Mouse (Mus musculus) stomach, embryonic 15.5 days (tissue): ENCODE results near the gene Arpp21. TPM values are rescaled to one million over a fixed set of nuclear protein-coding genes. Genes with fewer than 3 reads are reported as not detected.

Source experiments
- ATAC-seq: fragments of 200-750 bp; cut with Nextera tagmentation; 2 replicates; pipeline ENCODE4 v1.8.0; 2017; ENCODE audit warnings: low read depth, moderate number of reproducible peaks, moderate TSS enrichment; ENCODE audit not compliant: insufficient read depth, low FRiP score
- H3K27ac ChIP-seq: fragments of 300-500 bp; sonication (generic); 2 replicates; pipeline ENCODE4 v1.5.1; 2015; ENCODE audit warnings: mild to moderate bottlenecking, inconsistent platforms
- H3K27me3 ChIP-seq: fragments of 300-500 bp; sonication (generic); replicated peaks from 2 replicates; pipeline ENCODE4 v1.6.1; 2015; ENCODE audit warnings: inconsistent platforms
- H3K36me3 ChIP-seq: fragments of 300-500 bp; sonication (generic); 2 replicates; pipeline ENCODE4 v1.6.1; 2015; ENCODE audit warnings: inconsistent platforms
- H3K4me1 ChIP-seq: fragments of 300-500 bp; sonication (generic); 2 replicates; pipeline ENCODE4 v1.6.1; 2015; ENCODE audit warnings: inconsistent platforms
- H3K4me2 ChIP-seq: fragments of 300-500 bp; sonication (generic); 2 replicates; pipeline ENCODE4 v1.6.1; 2015; ENCODE audit warnings: mild to moderate bottlenecking, inconsistent platforms
- H3K4me3 ChIP-seq: fragments of 300-500 bp; sonication (generic); replicated peaks from 2 replicates; pipeline ENCODE4 v1.5.1; 2015; ENCODE audit warnings: inconsistent platforms
- H3K9ac ChIP-seq: fragments of 300-500 bp; sonication (generic); 2 replicates; pipeline ENCODE4 v1.6.1; 2015; ENCODE audit warnings: inconsistent platforms
- H3K9me3 ChIP-seq: fragments of 300-500 bp; sonication (generic); 2 replicates; pipeline ENCODE4 v1.6.1; 2016; ENCODE audit warnings: inconsistent platforms
- WGBS: fragments of 180-500 bp; shearing (Covaris S2); methylation state at CpG from one replicate; pipeline ENCODE4 v1.1.7; 2015; 5-methylcytosine and 5-hydroxymethylcytosine counted together
- polyA plus RNA-seq: library from polyadenylated mRNA; unstranded; fragments of >200 nt; fragmentation: Nextera tagmentation; extraction: Ambion mirVana; gene quantifications from 2 replicates; pipeline ENCODE4 v1.2.1, GENCODE M21; 2015

The Arpp21 gene
- polyA plus RNA-seq, 1 experiment from 2014 or later, result 1.2 TPM

DNA sequence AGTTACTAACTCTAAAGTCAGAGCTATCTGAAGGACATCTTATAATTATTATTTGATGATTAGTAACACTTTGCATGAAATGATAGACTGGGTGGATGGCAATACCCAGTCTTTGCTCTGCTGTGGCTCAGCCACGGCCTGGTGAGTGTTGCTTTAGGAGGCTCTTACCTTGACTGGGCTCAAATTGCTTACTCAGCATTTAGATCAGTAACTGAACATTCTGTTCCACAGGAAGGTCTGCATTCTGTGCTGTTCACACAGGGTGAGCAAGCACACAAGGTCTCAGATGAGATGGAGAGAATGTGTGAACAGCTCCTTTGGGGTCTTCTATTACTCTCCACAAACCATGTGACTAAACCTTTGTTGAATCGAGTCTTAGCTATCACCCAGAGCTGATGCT lies 11.4 kb upstream of the Arpp21 start:
- Histone ChIP-seq H3K36me3 (no peaks in the 10 kb centered on the region), H3K27me3 (no peaks in the 10 kb centered on the region), H3K9ac (no peak overlapping the region), H3K4me2 (no peak overlapping the region), H3K27ac (no peak overlapping the region), H3K9me3 (no peaks in the 10 kb centered on the region), H3K4me3 (no peak overlapping the region), H3K4me1 (no peaks in the 10 kb centered on the region)
- ATAC-seq, result no peak
- 77% methylated on average over 2 of the region's 2 CpGs for WGBS

DNA sequence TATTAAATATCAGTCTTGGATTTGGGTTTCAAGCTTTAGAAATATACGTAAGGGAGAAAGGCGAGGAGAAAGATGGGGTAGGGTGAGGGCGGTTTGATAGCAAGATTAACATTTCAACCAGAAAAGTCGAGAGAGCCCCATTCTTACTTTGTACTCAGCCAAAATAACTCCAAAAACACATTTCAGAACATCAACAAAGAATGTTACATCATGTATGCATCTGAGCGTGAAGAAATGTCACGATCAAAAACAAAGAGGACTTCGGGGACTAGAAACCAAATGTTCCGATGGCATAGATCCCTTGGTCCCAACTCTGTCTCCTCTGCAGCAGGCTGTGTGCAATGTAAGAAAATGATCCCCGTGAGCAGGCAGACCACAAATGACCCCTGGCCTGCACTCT lies 2.4 kb upstream of the Arpp21 start:
- Histone ChIP-seq H3K9me3 (no peaks in the 10 kb centered on the region), H3K4me3 (no peak overlapping the region), H3K4me2 (no peak overlapping the region), H3K9ac (no peak overlapping the region), H3K36me3 (no peaks in the 10 kb centered on the region), H3K4me1 (no peaks in the 10 kb centered on the region), H3K27ac (no peak overlapping the region), H3K27me3 (peaks cover 41% of the 10 kb centered on the region)
- 78% methylated on average over 9 of the region's 9 CpGs for WGBS
- ATAC-seq, result no peak

GRCm38 (mm10) chr9:112236551-112236950 lies 813 bp upstream of the Arpp21 start:
- Histone ChIP-seq H3K36me3 (no peaks in the 10 kb centered on the region), H3K4me3 (no peak overlapping the region), H3K27me3 (peaks cover 45% of the 10 kb centered on the region), H3K4me2 (no peak overlapping the region), H3K9me3 (no peaks in the 10 kb centered on the region), H3K9ac (no peak overlapping the region), H3K4me1 (no peaks in the 10 kb centered on the region), H3K27ac (no peak overlapping the region)
- ATAC-seq, result no peak
- 82% methylated on average over 8 of the region's 8 CpGs for WGBS

DNA sequence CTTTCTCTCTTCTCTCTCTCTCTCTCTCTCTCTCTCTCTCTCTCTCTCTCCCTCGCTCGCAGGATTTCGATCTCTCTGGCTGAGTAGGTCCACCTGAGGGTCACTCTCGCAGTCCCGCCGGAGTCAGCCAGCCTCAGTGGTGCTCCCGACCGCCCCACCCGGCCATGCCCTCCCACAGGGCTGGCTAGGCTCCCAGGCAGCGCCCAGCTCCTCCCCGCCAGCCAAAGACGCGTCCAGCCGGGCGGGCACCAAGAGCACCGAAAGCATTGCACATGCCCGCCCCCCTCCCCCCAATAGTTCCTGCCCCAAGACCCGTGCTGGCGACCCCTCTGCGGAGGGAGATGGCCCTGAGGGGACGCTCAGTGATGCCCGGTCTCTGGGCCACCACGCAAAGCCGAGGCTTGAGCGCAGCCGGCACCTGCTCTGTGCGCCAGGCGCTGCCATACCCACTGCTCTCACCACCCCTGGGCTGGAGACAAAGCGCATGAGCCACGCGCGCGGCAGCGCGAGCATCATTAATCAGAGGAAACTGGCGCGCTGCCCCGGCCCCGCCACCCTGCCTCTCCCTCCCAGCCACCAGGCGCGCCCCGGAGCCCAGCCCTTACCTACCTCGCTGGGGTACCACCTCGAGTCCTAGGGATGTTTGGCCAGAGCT lies 570 bp downstream of the Arpp21 start:
- WGBS, result under 1% methylated on average over 44 of the region's 44 CpGs
- peak; percentile 60; the same call in 1 of the 2 replicates for ATAC-seq
- H3K27me3 ChIP-seq, result peaks cover 45% of the 10 kb centered on the region
- peak overlapping the region; percentile 28 for H3K4me3 ChIP-seq
- peak overlapping the region; percentile 57 for H3K4me2 ChIP-seq
- no peaks in the 10 kb centered on the region for H3K4me1 ChIP-seq
- no peaks in the 10 kb centered on the region for H3K36me3 ChIP-seq
- H3K9me3 ChIP-seq, result no peaks in the 10 kb centered on the region
- H3K9ac ChIP-seq, result no peak overlapping the region
- no peak overlapping the region for H3K27ac ChIP-seq

DNA sequence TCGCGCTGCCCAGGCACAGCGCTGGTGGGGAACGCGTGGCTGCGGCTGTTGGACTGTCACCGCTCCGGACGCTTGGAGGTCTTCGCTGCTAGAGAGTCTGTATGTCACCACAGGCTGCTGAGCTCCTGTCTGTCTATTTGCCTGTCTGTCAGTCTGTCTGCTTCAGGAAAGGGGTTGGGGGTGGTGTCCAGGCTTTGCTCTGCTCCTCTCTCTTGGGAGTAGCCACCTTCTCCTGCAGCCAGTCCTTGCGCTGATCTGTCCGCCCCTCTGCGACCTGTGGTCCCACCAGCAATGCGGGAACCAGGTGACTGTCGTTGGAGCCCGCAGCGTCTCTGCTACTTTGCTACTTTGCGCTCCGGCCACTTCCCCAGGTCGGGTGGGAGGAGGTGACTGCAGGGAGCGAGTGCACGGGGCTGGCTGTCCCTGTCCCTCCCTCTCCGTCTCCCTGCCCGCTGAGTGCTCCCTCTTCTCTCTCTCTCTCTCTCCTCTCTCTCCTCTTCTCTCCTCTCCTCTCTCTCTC lies 1.2 kb downstream of the Arpp21 start:
- Histone ChIP-seq H3K4me3 (peak overlapping the region; percentile 28), H3K4me2 (peak overlapping the region; percentile 57), H3K27me3 (peaks cover 45% of the 10 kb centered on the region), H3K4me1 (no peaks in the 10 kb centered on the region), H3K27ac (no peak overlapping the region), H3K36me3 (no peaks in the 10 kb centered on the region), H3K9ac (no peak overlapping the region), H3K9me3 (no peaks in the 10 kb centered on the region)
- no peak for ATAC-seq
- WGBS, result under 1% methylated on average over 24 of the region's 24 CpGs

- H3K4me3 ChIP-seq, result peak overlapping the region; percentile 28; the same call in 1 of the 2 replicates
- no peaks in the 10 kb centered on the region for H3K9me3 ChIP-seq
- H3K27me3 ChIP-seq, result peaks cover 45% of the 10 kb centered on the region
- H3K4me1 ChIP-seq, result no peaks in the 10 kb centered on the region
- H3K4me2 ChIP-seq, result peak overlapping the region; percentile 57; the same call in 1 of the 2 replicates
- no peaks in the 10 kb centered on the region for H3K36me3 ChIP-seq
- WGBS, result 16% methylated on average over 12 of the region's 12 CpGs
- H3K9ac ChIP-seq, result no peak overlapping the region
- ATAC-seq, result no peak
- no peak overlapping the region for H3K27ac ChIP-seq
These were observed 1.8 kb downstream of the Arpp21 start for GRCm38 (mm10) chr9:112233822-112234504.

- no peak overlapping the region for H3K4me2 ChIP-seq
- no peak overlapping the region for H3K9ac ChIP-seq
- H3K4me1 ChIP-seq, result no peaks in the 10 kb centered on the region
- WGBS, result 66% methylated on average over 6 of the region's 6 CpGs
- H3K36me3 ChIP-seq, result no peaks in the 10 kb centered on the region
- ATAC-seq, result no peak
- H3K27ac ChIP-seq, result no peak overlapping the region
- H3K9me3 ChIP-seq, result no peaks in the 10 kb centered on the region
- peaks cover 45% of the 10 kb centered on the region for H3K27me3 ChIP-seq
- no peak overlapping the region for H3K4me3 ChIP-seq
These were observed 2.4 kb downstream of the Arpp21 start for GRCm38 (mm10) chr9:112233378-112233777.

- Histone ChIP-seq H3K4me1 (no peaks in the 10 kb centered on the region), H3K9me3 (no peaks in the 10 kb centered on the region), H3K4me2 (no peak overlapping the region), H3K27me3 (peaks cover 40% of the 10 kb centered on the region), H3K9ac (no peak overlapping the region), H3K4me3 (no peak overlapping the region), H3K27ac (no peak overlapping the region), H3K36me3 (no peaks in the 10 kb centered on the region)
- 64% methylated on average over 8 of the region's 8 CpGs for WGBS
- no peak for ATAC-seq
These were observed 3.7 kb downstream of the Arpp21 start for GRCm38 (mm10) chr9:112231935-112232575.

GRCm38 (mm10) chr9:112231383-112231782 lies 4.4 kb downstream of the Arpp21 start:
- Histone ChIP-seq H3K4me3 (no peak overlapping the region), H3K9ac (no peak overlapping the region), H3K4me2 (no peak overlapping the region), H3K36me3 (no peaks in the 10 kb centered on the region), H3K9me3 (no peaks in the 10 kb centered on the region), H3K27me3 (peaks cover 34% of the 10 kb centered on the region), H3K27ac (no peak overlapping the region), H3K4me1 (no peaks in the 10 kb centered on the region)
- 84% methylated on average over 5 of the region's 5 CpGs for WGBS
- no peak for ATAC-seq

DNA sequence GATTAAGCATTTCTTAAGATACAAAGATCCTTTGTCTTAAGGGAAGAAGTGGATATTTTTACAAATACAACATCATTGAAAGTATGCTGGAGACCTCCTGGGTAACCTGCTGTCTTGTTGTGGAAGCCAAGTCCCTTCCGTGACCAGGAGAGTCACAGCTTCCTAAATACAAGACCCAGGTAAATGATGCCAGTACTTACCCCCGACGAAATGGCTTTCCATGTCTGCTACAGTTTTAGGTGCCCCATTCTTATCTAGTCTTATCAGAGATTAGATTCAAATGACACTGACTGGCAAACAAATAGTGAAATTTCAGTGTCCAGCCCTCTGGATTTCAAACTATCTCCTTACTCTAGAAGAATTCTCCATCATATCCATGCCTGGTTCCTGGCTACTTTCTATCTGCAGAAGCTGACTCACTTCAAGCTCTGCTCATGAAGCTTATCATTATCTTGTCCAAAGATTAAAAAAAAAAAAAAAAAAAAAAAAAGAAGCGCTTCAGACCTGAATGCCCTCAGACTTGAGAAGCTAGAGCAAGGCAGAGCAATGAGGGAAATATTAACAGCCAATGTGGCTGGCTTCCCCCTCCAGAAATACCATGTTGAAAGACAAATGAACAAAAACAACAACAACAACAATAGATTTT lies 4.9 kb downstream of the Arpp21 start:
- Histone ChIP-seq H3K4me2 (no peak overlapping the region), H3K36me3 (no peaks in the 10 kb centered on the region), H3K27me3 (peaks cover 30% of the 10 kb centered on the region), H3K27ac (no peak overlapping the region), H3K4me1 (no peaks in the 10 kb centered on the region), H3K9ac (no peak overlapping the region), H3K4me3 (no peak overlapping the region), H3K9me3 (no peaks in the 10 kb centered on the region)
- 76% methylated on average over 4 of the region's 4 CpGs for WGBS
- no peak for ATAC-seq

DNA sequence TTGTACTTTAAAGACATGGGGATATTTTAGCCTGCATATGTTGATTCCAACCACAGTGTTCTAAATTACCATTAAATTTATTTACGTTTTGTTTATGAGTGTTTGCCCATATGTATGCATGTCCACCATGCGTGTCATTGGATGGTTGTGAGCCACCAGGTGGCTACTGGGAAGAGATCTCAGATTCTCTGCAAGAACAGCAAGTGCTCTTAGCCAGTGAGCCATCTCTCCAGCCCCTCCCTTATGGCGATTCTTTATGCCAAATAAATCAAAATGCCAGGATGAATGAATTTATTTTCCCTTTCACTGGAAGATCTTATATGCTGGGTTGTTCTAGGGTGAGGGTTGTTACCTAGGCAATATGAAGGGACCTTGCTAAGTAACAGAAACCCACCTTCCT lies 7.3 kb downstream of the Arpp21 start:
- ATAC-seq, result no peak
- H3K27me3 ChIP-seq, result 0 out of 2 replicates have a peak, but pooled peaks cover 7% of the 10 kb centered on the region
- H3K9ac ChIP-seq, result no peak overlapping the region
- H3K36me3 ChIP-seq, result no peaks in the 10 kb centered on the region
- no peaks in the 10 kb centered on the region for H3K9me3 ChIP-seq
- H3K4me3 ChIP-seq, result no peak overlapping the region
- 78% methylated on average over 3 of the region's 3 CpGs for WGBS
- no peaks in the 10 kb centered on the region for H3K4me1 ChIP-seq
- H3K27ac ChIP-seq, result no peak overlapping the region
- H3K4me2 ChIP-seq, result no peak overlapping the region

DNA sequence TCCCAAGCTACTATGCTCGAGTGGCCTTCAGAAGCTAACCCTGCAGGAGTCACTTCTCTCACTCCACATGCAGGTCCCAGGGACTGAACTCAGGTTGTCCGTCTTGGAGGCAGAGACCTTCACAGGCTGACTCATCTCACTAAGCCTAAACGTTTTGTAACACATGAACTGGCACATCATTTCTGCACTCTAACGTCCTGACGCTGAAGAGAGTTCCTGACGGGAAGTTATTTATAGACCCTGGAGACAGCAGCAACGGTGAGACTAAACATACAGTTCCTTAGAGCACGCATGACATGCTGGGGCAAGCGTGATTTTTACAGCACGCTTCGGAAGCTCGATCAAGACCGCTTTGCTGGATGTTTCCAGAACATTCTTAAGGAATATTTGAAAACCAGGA lies 8.6 kb downstream of the Arpp21 start:
- no peaks in the 10 kb centered on the region for H3K9me3 ChIP-seq
- no peak for ATAC-seq
- no peaks in the 10 kb centered on the region for H3K27me3 ChIP-seq
- H3K36me3 ChIP-seq, result no peaks in the 10 kb centered on the region
- WGBS, result 51% methylated on average over 13 of the region's 13 CpGs
- no peaks in the 10 kb centered on the region for H3K4me1 ChIP-seq
- H3K4me2 ChIP-seq, result no peak overlapping the region
- no peak overlapping the region for H3K9ac ChIP-seq
- no peak overlapping the region for H3K4me3 ChIP-seq
- no peak overlapping the region for H3K27ac ChIP-seq
